Mouse (Mus musculus) lung, postnatal 0 days (tissue): ENCODE measurements at regions not wholly inside any gene's neighbourhood (a gene's known extent, or its start where the extent isn't known, plus 50 kb on each side); places are given as distances from the start of the nearest gene placed in this dataset.

Experiments used
- CTCF ChIP-seq: IDR thresholded peaks from 2 replicates; pipeline ENCODE4 v1.5.1; 2016; ENCODE audit warnings: antibody characterized with exemption, mild to moderate bottlenecking
- EP300 ChIP-seq: IDR thresholded peaks from 2 replicates; pipeline ENCODE4 v1.6.1; 2016; ENCODE audit warnings: antibody characterized with exemption, mild to moderate bottlenecking, control low read depth

DNA sequence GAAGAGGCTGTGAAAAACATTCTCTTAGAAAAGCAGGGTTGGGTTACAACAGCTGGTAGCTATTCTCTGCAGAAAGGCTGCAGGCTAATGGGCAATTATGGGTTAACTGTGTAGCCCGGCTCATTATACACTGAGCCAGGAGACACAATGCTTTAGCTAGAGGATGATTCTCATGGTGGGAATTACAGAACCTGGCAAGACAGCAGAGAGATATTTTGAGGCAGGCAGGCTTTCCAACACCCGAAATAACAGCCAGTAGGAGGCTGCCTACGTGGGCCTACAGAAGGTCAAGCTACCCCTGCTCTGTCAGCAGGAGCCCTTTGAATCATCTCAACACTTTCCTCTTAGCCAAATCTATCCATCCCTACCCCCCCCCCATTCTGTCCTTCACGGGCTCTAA lies 76.6 kb upstream of the Vgll2 start:
- TF ChIP-seq CTCF (no peak), EP300 (no peak)
